Mouse (Mus musculus): ENCODE data around the gene Cep78. TPM values are rescaled to one million over a fixed set of nuclear protein-coding genes. Genes with fewer than 3 reads are reported as not detected.

Cep78 gene
- polyA plus RNA-seq, 1 experiment from 2014 or later, result 7.8 TPM

DNA sequence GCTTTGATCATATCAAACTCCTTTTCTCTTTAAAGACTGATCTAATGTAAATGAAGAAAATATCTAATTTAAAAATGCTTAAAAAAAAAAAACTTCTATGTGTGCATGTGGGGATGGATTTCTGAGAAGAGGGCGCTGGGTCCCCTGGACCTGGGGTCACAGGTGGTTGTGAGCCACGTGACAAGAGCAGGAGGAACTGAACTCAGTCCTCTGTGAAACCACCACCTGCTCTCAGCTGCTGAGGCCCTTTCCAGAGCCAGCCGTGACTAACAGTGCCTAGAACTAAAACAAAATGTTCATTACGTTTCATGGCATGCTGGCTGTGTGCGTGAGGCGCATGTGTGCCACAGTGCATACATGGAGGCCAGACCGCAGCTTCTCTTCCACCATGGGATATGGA, 20.3 kb downstream of the Cep78 start:
- no peak for ATAC-seq (ENCODE audit: insufficient read depth)
- WGBS (ENCODE audit: insufficient replicate concordance), result 82% methylated on average over 7 of the region's 7 CpGs
- Histone ChIP-seq H3K4me1 (replicated peaks) (no peaks in the 10 kb centered on the region; the same call in 1 of the 2 replicates), H3K4me3 (replicated peaks) (no peak overlapping the region), H3K27ac (replicated peaks) (no peak overlapping the region), H3K36me3 (replicated peaks) (peaks cover 10% of the 10 kb centered on the region; the same call in 1 of the 2 replicates), H3K27me3 (no peaks in the 10 kb centered on the region), H3K9ac (no peak overlapping the region), H3K9me3 (replicated peaks) (no peaks in the 10 kb centered on the region), H3K4me2 (no peak overlapping the region)

DNA sequence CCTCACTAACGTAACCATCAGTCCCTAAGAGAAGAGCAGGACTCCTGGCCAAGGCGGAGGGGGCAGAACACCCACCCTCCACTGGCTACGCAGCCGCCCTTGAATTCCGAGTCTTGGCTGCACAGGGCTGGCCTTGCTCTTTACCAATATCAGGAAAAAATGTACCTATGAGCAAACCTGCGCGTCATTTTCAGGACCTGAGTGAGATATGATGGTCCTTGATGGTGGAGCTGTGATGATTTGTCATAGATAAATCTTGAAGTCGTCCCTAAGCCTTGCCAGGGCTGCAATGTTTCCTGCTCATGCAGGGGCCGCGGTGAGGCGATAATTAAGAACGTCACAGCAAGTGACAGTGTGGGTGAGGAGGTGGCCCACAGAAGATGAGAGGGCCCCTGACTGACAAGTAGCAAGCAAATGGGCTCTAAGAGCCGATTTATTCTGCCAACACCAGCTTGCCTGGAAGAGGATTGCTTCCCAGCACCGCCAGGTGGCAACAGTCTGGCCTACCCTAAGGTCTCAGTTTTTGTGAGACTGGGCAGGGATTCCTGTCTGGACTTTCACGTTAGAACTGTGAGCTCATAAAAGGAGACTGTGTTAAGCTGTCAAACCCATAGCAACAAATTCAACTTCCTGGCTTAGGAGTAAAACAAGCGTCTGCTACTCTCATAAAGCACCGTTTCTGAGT, 21.6 kb downstream of the Cep78 start:
- Histone ChIP-seq H3K9me3 (replicated peaks) (no peaks in the 10 kb centered on the region), H3K36me3 (replicated peaks) (peaks cover 8% of the 10 kb centered on the region; the same call in 1 of the 2 replicates), H3K4me2 (no peak overlapping the region), H3K4me3 (replicated peaks) (no peak overlapping the region), H3K9ac (no peak overlapping the region), H3K4me1 (replicated peaks) (no peaks in the 10 kb centered on the region; the same call in 1 of the 2 replicates), H3K27me3 (no peaks in the 10 kb centered on the region), H3K27ac (replicated peaks) (no peak overlapping the region)
- WGBS (ENCODE audit: insufficient replicate concordance), result 78% methylated on average over 17 of the region's 17 CpGs
- no peak for ATAC-seq (ENCODE audit: insufficient read depth)

GRCm38 (mm10) chr19:15962313-15962712, 22.5 kb downstream of the Cep78 start:
- Histone ChIP-seq H3K4me2 (no peak overlapping the region), H3K9ac (no peak overlapping the region), H3K4me3 (replicated peaks) (no peak overlapping the region), H3K9me3 (replicated peaks) (no peaks in the 10 kb centered on the region), H3K27me3 (no peaks in the 10 kb centered on the region), H3K27ac (replicated peaks) (no peak overlapping the region), H3K36me3 (replicated peaks) (peaks cover 8% of the 10 kb centered on the region; the same call in 1 of the 2 replicates), H3K4me1 (replicated peaks) (no peaks in the 10 kb centered on the region; the same call in 1 of the 2 replicates)
- no peak for ATAC-seq (ENCODE audit: insufficient read depth)
- WGBS (ENCODE audit: insufficient replicate concordance), result 79% methylated on average over 13 of the region's 13 CpGs

DNA sequence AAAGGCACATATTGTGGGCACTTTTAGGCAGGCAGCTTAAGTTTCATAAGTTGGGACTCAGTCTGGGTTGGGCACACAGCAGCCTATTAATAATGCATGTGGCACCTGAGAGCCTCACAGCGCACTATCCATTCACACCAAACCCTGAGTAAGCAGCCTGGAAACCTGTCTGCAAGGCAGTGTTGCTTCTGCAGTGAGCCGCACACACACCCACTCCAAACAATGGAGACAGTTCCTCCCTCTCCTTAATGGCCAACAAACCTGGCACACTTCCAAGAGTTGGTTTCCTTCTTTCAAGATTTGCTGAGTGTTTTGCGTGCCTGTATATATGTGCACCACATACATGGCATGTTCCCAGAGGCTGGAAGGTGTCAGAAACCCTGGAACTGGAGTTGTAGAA, 34.6 kb downstream of the Cep78 start:
- 0 out of 2 replicates have a peak, but pooled peaks cover 5% of the 10 kb centered on the region for H3K36me3 ChIP-seq (replicated peaks)
- ATAC-seq (ENCODE audit: insufficient read depth), result no peak
- H3K9ac ChIP-seq, result no peak overlapping the region
- no peaks in the 10 kb centered on the region for H3K9me3 ChIP-seq (replicated peaks)
- H3K4me2 ChIP-seq, result no peak overlapping the region
- WGBS (ENCODE audit: insufficient replicate concordance), result 68% methylated on average over 3 of the region's 3 CpGs
- H3K4me1 ChIP-seq (replicated peaks), result no peaks in the 10 kb centered on the region
- H3K27me3 ChIP-seq, result no peaks in the 10 kb centered on the region
- H3K27ac ChIP-seq (replicated peaks), result no peak overlapping the region
- no peak overlapping the region for H3K4me3 ChIP-seq (replicated peaks)

DNA sequence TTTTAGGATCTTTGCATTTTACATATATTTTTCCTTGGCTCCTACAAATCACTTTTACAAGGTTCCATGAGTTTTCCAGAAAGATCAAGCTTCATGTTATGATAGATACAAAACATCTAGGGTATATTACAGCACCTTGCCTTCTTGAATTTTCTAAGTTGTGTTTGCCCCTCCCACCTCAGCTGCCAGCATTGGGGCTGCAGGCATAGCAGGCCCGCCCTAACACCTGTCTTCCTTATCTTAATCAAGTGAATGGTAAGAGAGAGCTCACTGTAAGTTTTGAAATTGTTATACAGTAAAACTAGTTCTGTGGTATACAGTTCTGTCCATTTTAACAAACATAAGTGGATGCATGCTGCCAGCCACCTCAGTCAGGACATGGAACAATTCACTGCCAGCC, 35.9 kb downstream of the Cep78 start:
- Histone ChIP-seq H3K9ac (no peak overlapping the region), H3K4me3 (replicated peaks) (no peak overlapping the region), H3K4me1 (replicated peaks) (no peaks in the 10 kb centered on the region), H3K27me3 (no peaks in the 10 kb centered on the region), H3K9me3 (replicated peaks) (no peaks in the 10 kb centered on the region), H3K27ac (replicated peaks) (no peak overlapping the region), H3K4me2 (no peak overlapping the region), H3K36me3 (replicated peaks) (no peaks in the 10 kb centered on the region)
- no peak for ATAC-seq (ENCODE audit: insufficient read depth)
- WGBS (ENCODE audit: insufficient replicate concordance), result 42% methylated on average over 1 of the region's 1 CpGs

- Histone ChIP-seq H3K4me2 (no peak overlapping the region), H3K4me3 (replicated peaks) (no peak overlapping the region), H3K9me3 (replicated peaks) (no peaks in the 10 kb centered on the region), H3K9ac (no peak overlapping the region), H3K36me3 (replicated peaks) (no peaks in the 10 kb centered on the region), H3K27ac (replicated peaks) (no peak overlapping the region), H3K27me3 (no peaks in the 10 kb centered on the region), H3K4me1 (replicated peaks) (no peaks in the 10 kb centered on the region)
- ATAC-seq (ENCODE audit: insufficient read depth), result no peak
- 55% methylated on average over 7 of the region's 7 CpGs for WGBS (ENCODE audit: insufficient replicate concordance)
Observed at GRCm38 (mm10) chr19:15948426-15948825, 36.4 kb downstream of the Cep78 start.

GRCm38 (mm10) chr19:15947237-15947636, 37.6 kb downstream of the Cep78 start, which contains the start of gene Psat1:
Gene Psat1, minus strand, starts transcription at chr19:15947337.
- Histone ChIP-seq H3K27ac (replicated peaks) (no peak within 1 kb of the TSS), H3K4me3 (replicated peaks) (no peak within 1 kb of the TSS)
- WGBS (ENCODE audit: insufficient replicate concordance), result 53% methylated on average over 7 of the region's 7 CpGs

GRCm38 (mm10) chr19:15946663-15947062, 38.1 kb downstream of the Cep78 start:
- no peaks in the 10 kb centered on the region for H3K36me3 ChIP-seq (replicated peaks)
- H3K27me3 ChIP-seq, result no peaks in the 10 kb centered on the region
- H3K9ac ChIP-seq, result no peak overlapping the region
- 60% methylated on average over 10 of the region's 10 CpGs for WGBS (ENCODE audit: insufficient replicate concordance)
- no peak overlapping the region for H3K4me3 ChIP-seq (replicated peaks)
- H3K4me2 ChIP-seq, result no peak overlapping the region
- no peaks in the 10 kb centered on the region for H3K9me3 ChIP-seq (replicated peaks)
- 0 out of 2 replicates have a peak, but pooled peaks have one; percentile 25 for ATAC-seq (ENCODE audit: insufficient read depth)
- H3K27ac ChIP-seq (replicated peaks), result no peak overlapping the region
- H3K4me1 ChIP-seq (replicated peaks), result no peaks in the 10 kb centered on the region

More at GRCm38 (mm10) chr19:15947237-15947636, 37.6 kb downstream of the Cep78 start, which contains the start of gene Psat1:
- Histone ChIP-seq H3K4me1 (replicated peaks) (no peaks in the 10 kb centered on the region), H3K36me3 (replicated peaks) (no peaks in the 10 kb centered on the region), H3K9ac (no peak within 1 kb of the TSS), H3K4me2 (no peak within 1 kb of the TSS), H3K9me3 (replicated peaks) (no peaks in the 10 kb centered on the region), H3K27me3 (no peaks in the 10 kb centered on the region)
- no peak for ATAC-seq (ENCODE audit: insufficient read depth)

DNA sequence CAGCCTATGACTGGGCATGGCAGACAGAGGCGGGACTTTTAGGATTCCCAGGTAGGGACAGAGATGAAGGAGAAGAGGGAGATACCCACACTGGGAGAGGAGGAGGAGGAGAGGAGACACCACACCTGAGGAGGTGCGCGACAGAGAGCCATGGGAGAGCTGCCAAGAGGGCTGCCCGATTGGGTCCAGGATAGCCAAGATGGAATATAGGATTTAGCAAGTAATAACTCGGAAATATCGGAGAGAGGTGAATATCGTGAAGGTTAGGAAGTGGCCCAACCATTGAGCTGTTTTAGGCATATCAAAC, 41.7 kb downstream of the Cep78 start:
- ATAC-seq (ENCODE audit: insufficient read depth), result no peak
- Histone ChIP-seq H3K36me3 (replicated peaks) (no peaks in the 10 kb centered on the region), H3K27ac (replicated peaks) (no peak overlapping the region), H3K4me2 (no peak overlapping the region), H3K4me1 (replicated peaks) (no peaks in the 10 kb centered on the region), H3K9me3 (replicated peaks) (no peaks in the 10 kb centered on the region), H3K4me3 (replicated peaks) (no peak overlapping the region), H3K9ac (no peak overlapping the region), H3K27me3 (no peaks in the 10 kb centered on the region)
- WGBS (ENCODE audit: insufficient replicate concordance), result 67% methylated on average over 7 of the region's 7 CpGs

DNA sequence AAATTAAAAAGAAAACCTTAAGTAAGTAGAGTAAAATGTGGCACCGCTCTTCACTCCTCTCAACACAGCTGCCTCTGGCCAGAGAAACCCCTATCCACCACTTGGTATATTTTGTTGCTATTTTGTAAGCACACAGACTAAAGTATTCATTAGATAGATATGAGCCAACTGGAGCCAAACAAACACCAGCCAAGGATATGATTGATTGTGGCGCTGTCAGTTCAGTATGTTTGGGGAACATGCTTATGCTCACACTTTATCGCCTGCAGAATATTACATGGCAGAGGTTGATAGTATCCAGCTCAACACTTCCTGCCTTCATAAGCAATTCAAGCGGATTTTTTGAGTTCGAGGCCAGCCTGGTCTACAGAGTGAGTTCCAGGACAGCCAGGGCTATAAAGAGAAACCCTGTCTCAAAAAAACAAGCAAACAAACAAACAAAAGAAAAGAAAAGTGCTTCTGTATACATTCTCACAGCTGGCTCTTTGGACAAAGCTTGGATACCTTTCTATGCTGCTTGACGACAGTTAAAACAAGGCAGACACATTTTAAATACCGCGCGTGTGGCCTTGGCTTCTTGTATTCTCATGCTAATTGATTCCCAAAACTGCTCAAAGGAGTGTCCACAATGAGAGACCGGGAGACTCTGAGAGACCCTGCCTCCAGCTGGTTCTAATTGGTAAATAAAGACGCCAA, 42.2 kb downstream of the Cep78 start:
- 68% methylated on average over 11 of the region's 11 CpGs for WGBS (ENCODE audit: insufficient replicate concordance)
- H3K27me3 ChIP-seq, result no peaks in the 10 kb centered on the region
- no peaks in the 10 kb centered on the region for H3K4me1 ChIP-seq (replicated peaks)
- H3K9ac ChIP-seq, result no peak overlapping the region
- H3K4me2 ChIP-seq, result no peak overlapping the region
- no peak for ATAC-seq (ENCODE audit: insufficient read depth)
- no peaks in the 10 kb centered on the region for H3K36me3 ChIP-seq (replicated peaks)
- H3K9me3 ChIP-seq (replicated peaks), result no peaks in the 10 kb centered on the region
- H3K4me3 ChIP-seq (replicated peaks), result no peak overlapping the region
- 0 out of 2 replicates have a peak overlapping the region, but pooled peaks have one; percentile 33 for H3K27ac ChIP-seq (replicated peaks)

GRCm38 (mm10) chr19:15941399-15941798, 43.4 kb downstream of the Cep78 start:
- H3K36me3 ChIP-seq (replicated peaks), result no peaks in the 10 kb centered on the region
- no peaks in the 10 kb centered on the region for H3K9me3 ChIP-seq (replicated peaks)
- H3K4me2 ChIP-seq, result no peak overlapping the region
- peak; percentile 81 for ATAC-seq (ENCODE audit: insufficient read depth)
- no peak overlapping the region for H3K4me3 ChIP-seq (replicated peaks)
- 63% methylated on average over 8 of the region's 8 CpGs for WGBS (ENCODE audit: insufficient replicate concordance)
- no peaks in the 10 kb centered on the region for H3K27me3 ChIP-seq
- peak overlapping the region; percentile 65 for H3K27ac ChIP-seq (replicated peaks)
- H3K4me1 ChIP-seq (replicated peaks), result no peaks in the 10 kb centered on the region
- H3K9ac ChIP-seq, result no peak overlapping the region

Measured in liver, embryonic 15.5 days (tissue).